Mouse (Mus musculus): ENCODE measurements around the gene Chil5. TPM values are rescaled to one million over a fixed set of nuclear protein-coding genes. Genes with fewer than 3 reads are reported as not detected.
A peak's percentile ranks its signal among the peaks of the same experiment; 100 is the strongest.
"Not testable (repeated sequence)": the region's sequence is repeated elsewhere in the genome, so short reads cannot be mapped to it uniquely, and the experiment has no call there.

The Chil5 gene
- total RNA-seq (2021) = not detected
- long read RNA-seq, experiment 1 = 0 reads
- long read RNA-seq, experiment 2 = 0 reads

- no peak for DNase-seq
Measured at GRCm38 (mm10) chr3:106032781-106033180, at the start of gene Chil5. Chil5 (minus strand) TSS chr3:106032814.

- DNase-seq = no peak
Measured at GRCm38 (mm10) chr3:106074824-106075223, 42.2 kb upstream of the Chil5 start.

- no peak for DNase-seq
Measured at GRCm38 (mm10) chr3:106070994-106071393, 38.4 kb upstream of the Chil5 start.

GRCm38 (mm10) chr3:106067707-106068106 lies 35.1 kb upstream of the Chil5 start:
- not testable (repeated sequence) for DNase-seq

GRCm38 (mm10) chr3:106057966-106058365 lies 25.4 kb upstream of the Chil5 start:
- DNase-seq = no peak

- DNase-seq = no peak
Measured at GRCm38 (mm10) chr3:106051896-106052295, 19.3 kb upstream of the Chil5 start.

GRCm38 (mm10) chr3:106040306-106040705 lies 7.7 kb upstream of the Chil5 start:
- DNase-seq = no peak

- no peak for DNase-seq
Measured at GRCm38 (mm10) chr3:106024135-106024534, 8.5 kb downstream of the Chil5 start.

GRCm38 (mm10) chr3:106021840-106022239 lies 10.8 kb downstream of the Chil5 start:
- no peak for DNase-seq

GRCm38 (mm10) chr3:106014546-106014945 lies 18.1 kb downstream of the Chil5 start, which contains the start of gene Pifo:
Pifo (minus strand) TSS chr3:106014646.
- no peak for DNase-seq

- not testable (repeated sequence) for DNase-seq
Measured at GRCm38 (mm10) chr3:106003360-106003759, 29.3 kb downstream of the Chil5 start.

GRCm38 (mm10) chr3:106001416-106002370 lies 30.9 kb downstream of the Chil5 start:
- DNase-seq = peak in 1 of 2 experiments; percentile 3

- no peak for DNase-seq
Measured at GRCm38 (mm10) chr3:106000707-106001375, 31.8 kb downstream of the Chil5 start.

GRCm38 (mm10) chr3:105994730-105995129 lies 37.9 kb downstream of the Chil5 start:
- DNase-seq = no peak

- DNase-seq = peak; percentile 25 to 47
Measured at GRCm38 (mm10) chr3:105991653-105992283, 40.8 kb downstream of the Chil5 start.

GRCm38 (mm10) chr3:105989611-105990010 lies 43.0 kb downstream of the Chil5 start:
- not testable (repeated sequence) for DNase-seq

- no peak for DNase-seq
Measured at GRCm38 (mm10) chr3:105974174-105974573, 58.4 kb downstream of the Chil5 start.

GRCm38 (mm10) chr3:105973411-105973810 lies 59.2 kb downstream of the Chil5 start, which contains the start of gene Ovgp1:
Ovgp1 (plus strand) TSS chr3:105973711.
- DNase-seq = no peak

- DNase-seq = no peak
Measured at GRCm38 (mm10) chr3:105971831-105972446, 60.7 kb downstream of the Chil5 start.
